ENCODE assay signal across 22 mouse cellular contexts in genomic region chr11:62540969-62541368, GRCm38 (mm10). TPM values are rescaled to one million over a fixed set of nuclear protein-coding genes. Genes with fewer than 3 reads are reported as not detected.
DNase-seq lines count a peak whose midpoint lies in the region; TF ChIP-seq lines count a peak whose summit lies in the region.
"Had no signal": no experiment of that assay in that cellular context is flagged by ENCODE, and none has a peak within 500 bp of the region (broad histone marks: within the 10 kb centered on the region; RNA-seq: fewer than 3 reads in every experiment).

No protein-coding gene starts in this region.

- no peak overlapping the region for H3K4me2 ChIP-seq in CH12.LX (ENCODE audit: insufficient read depth, low read depth, poor library complexity, severe bottlenecking)

- peaks cover 0 to 7% of the 10 kb centered on the region in 2 experiments for H3K36me3 ChIP-seq in CH12.LX (replicated peaks in 1 of 2; ENCODE audit: control insufficient read depth in 1 of 2, insufficient read depth in 1 of 2, low read length in 1 of 2)

- no peak for TF ChIP-seq RAD21 in CH12.LX (IDR thresholded peaks at IDR 0.05; ENCODE audit: low read depth, low read length)

- peak; percentile 12 for DNase-seq in cerebellum, adult 9-11 months
- DNase-seq in cerebellum, postnatal 36 days = no peak
- DNase-seq in heart, adult 11 months = peak; percentile 66
- no peak for DNase-seq in heart, adult 9 months (ENCODE audit: low spot score in 2 of 2)
- DNase-seq in A20 (ENCODE audit: low read depth, low spot score) (peak; percentile 62), CH12.LX (ENCODE audit: extremely low read depth) (no peak), adipocyte (ENCODE audit: low spot score) (no peak)
- DNase-seq in natural killer cell, adult 2 months (ENCODE audit: low spot score in 2 of 2) = no peak
- DNase-seq: adrenal gland, adult 2 months; adrenal gland, adult 8-10 months; adrenal gland, postnatal 10 days; adrenal gland, postnatal 14 days; adrenal gland, postnatal 25 days; adrenal gland, postnatal 36 days; B cell, adult 2 months; cerebellum, adult 11 months; cerebellum, adult 11-12 months; cerebellum, adult 18-20 months; cerebellum, adult 2 months; cerebellum, adult 8-10 months had no signal

- no peak overlapping the region for H3K27ac ChIP-seq in CH12.LX (ENCODE audit: insufficient read depth, low read depth)

- H3K4me1 ChIP-seq in CH12.LX (ENCODE audit: control insufficient read depth in 1 of 2, insufficient read depth in 2 of 2) = peaks cover 10 to 31% of the 10 kb centered on the region in 2 experiments

- TF ChIP-seq CTCF in CH12.LX (conservative IDR thresholded peaks at IDR 0.05 in 1 of 2, IDR thresholded peaks at IDR 0.05 in 1 of 2; ENCODE audit: low read depth in 2 of 2, low read length in 2 of 2) = no peak

- dilution Hi-C loops in CH12.LX (cut with MboI; ENCODE audit: extremely low pct_ligation_motif_present, extremely low pct_unique_long_range_greater_than_20kb, low sequenced_read_pairs) = no loop called here

- peaks cover 29% of the 10 kb centered on the region for H3K27me3 ChIP-seq in CH12.LX (replicated peaks)
- H3K27me3 ChIP-seq: Patski had no signal

- H3K79me2 ChIP-seq in CH12.LX (replicated peaks; ENCODE audit: control insufficient read depth, extremely low read depth, insufficient read depth, poor library complexity, severe bottlenecking) = peaks cover 18% of the 10 kb centered on the region

- no peak overlapping the region for H3K4me3 ChIP-seq in CH12.LX (replicated peaks in 1 of 3; ENCODE audit: low read depth in 2 of 3, low read length in 2 of 3, poor library complexity in 1 of 3)

- in situ Hi-C loops in CH12.LX (cut with MboI; ENCODE audit: low pct_ligation_motif_present, low pct_unique_long_range_greater_than_20kb, low sequenced_read_pairs) = no loop called here

- no peaks in the 10 kb centered on the region for H3K9me3 ChIP-seq in CH12.LX (replicated peaks; ENCODE audit: low read length)
- H3K9me3 ChIP-seq: G1E had no signal

- TF ChIP-seq POLR2A in CH12.LX (IDR thresholded peaks at IDR 0.05; ENCODE audit: low read depth, low read length) = no peak

- TF ChIP-seq EP300 in CH12.LX (IDR thresholded peaks at IDR 0.05; ENCODE audit: low read length) = no peak

- H3K9ac ChIP-seq in CH12.LX (ENCODE audit: insufficient read depth, low read depth) = 0 out of 2 replicates have a peak overlapping the region, but pooled peaks have one; percentile 5

TF ChIP-seq in CH12.LX, 34 proteins besides CTCF, POLR2A, EP300 and RAD21:
- TF ChIP-seq IRF4 (IDR thresholded peaks at IDR 0.05; ENCODE audit: low read depth, low read length) (no peak), BHLHE40 (IDR thresholded peaks at IDR 0.05; ENCODE audit: low read depth, low read length) (no peak)

RNA-seq across cellular contexts. Expression of gene Cenpv, which starts 1.9 kb away (rescaled TPM):
- total RNA-seq in CH12.LX (2012; rRNA removed) (98.8 and 107 TPM in 2 replicates), CH12.LX (2014; rRNA removed) (24.1 and 24.4 TPM in 2 replicates)
- 24.9 and 33.6 TPM in 2 replicates for polyA plus RNA-seq in CH12.LX (2012; ENCODE audit: insufficient read length, low read depth)

RNA-seq across cellular contexts. Expression of gene Ubb, which starts 10.0 kb away (rescaled TPM):
- total RNA-seq in CH12.LX (2012; rRNA removed) (2,030 and 2,098 TPM in 2 replicates), CH12.LX (2014; rRNA removed) (929 and 1,092 TPM in 2 replicates)
- 1,487 and 1,562 TPM in 2 replicates for polyA plus RNA-seq in CH12.LX (2012; ENCODE audit: insufficient read length, low read depth)

RNA-seq across cellular contexts. Expression of gene Trpv2, which starts 33.3 kb away (rescaled TPM):
- 58.7 and 59.3 TPM in 2 replicates for total RNA-seq in CH12.LX (2012; rRNA removed)
- total RNA-seq in CH12.LX (2014; rRNA removed) = 36.0 and 39.2 TPM in 2 replicates
- 42.3 and 46.2 TPM in 2 replicates for polyA plus RNA-seq in CH12.LX (2012; ENCODE audit: insufficient read length, low read depth)

Comparison
In these comparisons a context has a peak if more than half of its experiments do, and no peak if none do; other contexts are left out.
1. DNase-seq: peak in cerebellum, adult 9-11 months (single experiment), heart, adult 11 months (single experiment) and A20 (single experiment); none in cerebellum, postnatal 36 days (0 of 2), heart, adult 9 months (0 of 2), CH12.LX (single experiment), natural killer cell, adult 2 months (0 of 2) and adipocyte (single experiment).